Mouse (Mus musculus) small intestine, adult 2 months (tissue): Measurements from ENCODE around the gene Tmub2. TPM values are rescaled to one million over a fixed set of nuclear protein-coding genes. Genes with fewer than 3 reads are reported as not detected.

Experiments used
- H3K27ac ChIP-seq: fragments of 200-500 bp; 2 replicates; pipeline ENCODE4 v1.5.1; 2012; ENCODE audit warnings: low read depth, low read length, control low read depth, inconsistent platforms; ENCODE audit not compliant: insufficient read depth
- H3K27me3 ChIP-seq: fragments of 200-500 bp; 2 replicates; pipeline ENCODE4 v1.6.1; 2012; ENCODE audit warnings: mild to moderate bottlenecking, moderate library complexity, low read length, inconsistent platforms; ENCODE audit not compliant: control insufficient read depth, insufficient read depth
- H3K36me3 ChIP-seq: fragments of 200-500 bp; 2 replicates; pipeline ENCODE4 v1.6.1; 2012; ENCODE audit warnings: mild to moderate bottlenecking, low read length, control low read depth, inconsistent platforms; ENCODE audit not compliant: control insufficient read depth, insufficient read depth
- H3K4me1 ChIP-seq: fragments of 200-500 bp; 2 replicates; pipeline ENCODE4 v1.6.1; 2012; ENCODE audit warnings: low read length, inconsistent platforms, mixed read lengths; ENCODE audit not compliant: control insufficient read depth, insufficient read depth, insufficient read length
- H3K4me3 ChIP-seq: fragments of 200-500 bp; 2 replicates; pipeline ENCODE4 v1.5.1; 2012; ENCODE audit warnings: low read depth, mild to moderate bottlenecking, control low read depth, inconsistent platforms, low read length, moderate library complexity
- CTCF ChIP-seq: fragments of 200-500 bp; IDR thresholded peaks from 2 replicates; pipeline ENCODE4 v1.5.1; 2012; ENCODE audit warnings: low read depth, mild to moderate bottlenecking, control low read depth, inconsistent platforms, low read length, moderate library complexity, mixed read lengths; ENCODE audit not compliant: insufficient replicate concordance, insufficient read length; ENCODE audit errors: extremely low read depth
- POLR2A ChIP-seq: fragments of 200-500 bp; IDR thresholded peaks from 2 replicates; pipeline ENCODE4 v1.6.1; 2012; ENCODE audit warnings: low read depth, mild to moderate bottlenecking, control low read depth, inconsistent platforms, low read length, moderate library complexity
- WGBS: fragments of 180-500 bp; shearing (Covaris S2); methylation state at CpG from one replicate; pipeline ENCODE4 v1.1.7; 2018; 5-methylcytosine and 5-hydroxymethylcytosine counted together
- polyA plus RNA-seq: library from polyadenylated mRNA; depleted of rRNA; stranded (reverse); fragments of >200 nt; gene quantifications from 2 replicates; pipeline ENCODE4 v1.2.3, GENCODE M21; 2012

Gene Tmub2
- polyA plus RNA-seq, 1 experiment: 60.2 TPM

- 87% methylated on average over 7 of the region's 7 CpGs for WGBS
- no peaks in the 10 kb centered on the region; the same call in 1 of the 2 replicates for H3K4me1 ChIP-seq
These were observed 21.5 kb upstream of the Tmub2 start for GRCm38 (mm10) chr11:102263211-102263610.

DNA sequence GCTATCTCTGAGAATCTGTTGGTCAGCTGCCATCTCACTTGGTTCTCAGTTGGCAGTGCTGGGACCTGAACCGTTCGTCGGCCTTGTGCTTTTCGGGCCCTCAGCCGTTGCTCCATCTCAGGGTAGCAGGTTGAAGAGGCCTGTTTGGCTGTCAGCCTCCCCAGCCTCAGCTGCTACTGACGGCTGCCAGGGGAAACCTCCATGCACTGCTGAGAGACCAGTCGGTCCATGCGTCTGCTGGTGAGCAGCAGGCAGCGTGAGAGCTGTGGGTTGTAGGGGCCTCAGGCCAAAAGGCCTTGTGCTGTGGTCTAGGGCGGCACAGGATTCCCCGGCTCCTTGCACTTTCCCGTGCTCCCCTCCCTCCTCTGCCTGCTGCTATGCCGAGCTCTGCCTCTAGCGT is 18.9 kb upstream of the Tmub2 start:
- Histone ChIP-seq H3K4me3 (no peak overlapping the region), H3K4me1 (no peaks in the 10 kb centered on the region; the same call in 1 of the 2 replicates), H3K27ac (no peak overlapping the region), H3K27me3 (no peaks in the 10 kb centered on the region), H3K36me3 (no peaks in the 10 kb centered on the region)
- no peak for TF ChIP-seq CTCF
- TF ChIP-seq POLR2A: no peak
- WGBS: 84% methylated on average over 14 of the region's 14 CpGs

More at GRCm38 (mm10) chr11:102263211-102263610, 21.5 kb upstream of the Tmub2 start:
- no peak for TF ChIP-seq POLR2A
- no peak for TF ChIP-seq CTCF
- no peak overlapping the region for H3K27ac ChIP-seq
- no peak overlapping the region for H3K4me3 ChIP-seq
- peaks cover 2% of the 10 kb centered on the region; the same call in 1 of the 2 replicates for H3K36me3 ChIP-seq
- H3K27me3 ChIP-seq: no peaks in the 10 kb centered on the region

- Histone ChIP-seq H3K4me1 (no peaks in the 10 kb centered on the region; the same call in 1 of the 2 replicates), H3K27ac (no peak overlapping the region), H3K27me3 (no peaks in the 10 kb centered on the region), H3K4me3 (no peak overlapping the region), H3K36me3 (no peaks in the 10 kb centered on the region)
- 87% methylated on average over 8 of the region's 8 CpGs for WGBS
- TF ChIP-seq POLR2A: no peak
- TF ChIP-seq CTCF: no peak
These were observed 17.9 kb upstream of the Tmub2 start for GRCm38 (mm10) chr11:102266631-102267355.

- WGBS: 8% methylated on average over 11 of the region's 11 CpGs
- Histone ChIP-seq H3K36me3 (no peaks in the 10 kb centered on the region), H3K4me3 (no peak overlapping the region), H3K4me1 (no peaks in the 10 kb centered on the region; the same call in 1 of the 2 replicates), H3K27me3 (no peaks in the 10 kb centered on the region), H3K27ac (no peak overlapping the region)
- TF ChIP-seq POLR2A (no peak), CTCF (peak; percentile 72; the same call in 1 of the 2 replicates)
These were observed 17.3 kb upstream of the Tmub2 start for GRCm38 (mm10) chr11:102267480-102267879.

- WGBS: 87% methylated on average over 12 of the region's 12 CpGs
- no peaks in the 10 kb centered on the region for H3K36me3 ChIP-seq
- no peak within 1 kb of the TSS for H3K27ac ChIP-seq
- H3K4me3 ChIP-seq: no peak within 1 kb of the TSS
- no peaks in the 10 kb centered on the region for H3K27me3 ChIP-seq
- H3K4me1 ChIP-seq: no peaks in the 10 kb centered on the region; the same call in 1 of the 2 replicates
- TF ChIP-seq CTCF (no peak), POLR2A (no peak)
These were observed 16.0 kb upstream of the Tmub2 start, which contains the start of gene Asb16 for GRCm38 (mm10) chr11:102268520-102269244. TSS of gene Asb16 (plus strand) at chr11:102268743.

- Histone ChIP-seq H3K4me3 (peak overlapping the region; percentile 50), H3K27ac (no peak overlapping the region), H3K27me3 (no peaks in the 10 kb centered on the region; the same call in 1 of the 2 replicates), H3K36me3 (no peaks in the 10 kb centered on the region), H3K4me1 (peaks cover 6% of the 10 kb centered on the region)
- TF ChIP-seq CTCF: no peak
- no peak for TF ChIP-seq POLR2A
- 1% methylated on average over 33 of the region's 33 CpGs for WGBS
These were observed 8.3 kb upstream of the Tmub2 start for GRCm38 (mm10) chr11:102276411-102276915.

GRCm38 (mm10) chr11:102277754-102278153 is 7.0 kb upstream of the Tmub2 start:
- TF ChIP-seq POLR2A (no peak), CTCF (no peak)
- H3K27ac ChIP-seq: no peak overlapping the region
- WGBS: 76% methylated on average over 12 of the region's 12 CpGs

More at GRCm38 (mm10) chr11:102277754-102278153, 7.0 kb upstream of the Tmub2 start:
- H3K27me3 ChIP-seq: no peaks in the 10 kb centered on the region; the same call in 1 of the 2 replicates
- no peak overlapping the region for H3K4me3 ChIP-seq
- no peaks in the 10 kb centered on the region for H3K36me3 ChIP-seq
- peaks cover 6% of the 10 kb centered on the region for H3K4me1 ChIP-seq
